ENCODE assay signal across 11 mouse cellular contexts in the genomic region with DNA sequence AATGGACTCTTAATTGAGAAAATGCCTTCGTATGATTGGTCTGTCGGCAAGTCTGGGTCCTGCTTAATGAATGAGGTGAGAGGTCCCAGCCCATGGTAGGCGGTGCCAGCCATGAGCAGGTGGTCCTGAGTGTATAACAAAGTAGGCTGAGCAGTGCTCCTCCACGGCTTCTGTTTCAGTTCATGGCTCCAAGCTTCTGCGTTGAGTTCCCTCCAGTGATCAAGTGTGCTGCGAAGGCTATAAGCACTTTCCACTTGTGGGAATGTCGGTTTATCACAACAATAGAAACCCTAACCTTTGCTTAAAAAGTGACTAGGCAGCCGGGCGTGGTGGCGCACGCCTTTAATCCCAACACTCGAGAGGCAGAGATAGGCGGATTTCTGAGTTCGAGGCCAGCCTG.
"Had no signal": no experiment of that assay in that cellular context is flagged by ENCODE, and none has a peak within 500 bp of the region (broad histone marks: within the 10 kb centered on the region; RNA-seq: fewer than 3 reads in every experiment).

No protein-coding gene starts in this region.

- H3K9me3 ChIP-seq: kidney, embryonic 15.5 days; limb, embryonic 13.5 days; liver, embryonic 15.5 days; midbrain, embryonic 15.5 days; neural tube, embryonic 12.5 days had no signal

- H3K4me3 ChIP-seq: kidney, embryonic 15.5 days; limb, embryonic 13.5 days; liver, embryonic 15.5 days; megakaryocyte, embryonic 14.5 days; midbrain, embryonic 15.5 days; neural tube, embryonic 12.5 days had no signal

- DNase-seq: left cerebral cortex, postnatal 4 days; lung, embryonic 14.5 days; lung, postnatal 10 days; lung, postnatal 4 days had no signal

- H3K4me1 ChIP-seq: liver, embryonic 15.5 days; megakaryocyte, embryonic 14.5 days; midbrain, embryonic 15.5 days; neural tube, embryonic 12.5 days had no signal

- H3K27me3 ChIP-seq: kidney, embryonic 15.5 days; limb, embryonic 13.5 days; liver, embryonic 15.5 days; midbrain, embryonic 15.5 days; neural tube, embryonic 12.5 days had no signal

- H3K27ac ChIP-seq: kidney, embryonic 15.5 days; limb, embryonic 13.5 days; liver, embryonic 15.5 days; midbrain, embryonic 15.5 days; neural tube, embryonic 12.5 days; stomach, postnatal 0 days had no signal

- H3K9ac ChIP-seq: kidney, embryonic 15.5 days; limb, embryonic 13.5 days; liver, embryonic 15.5 days; lung, embryonic 14.5 days; midbrain, embryonic 15.5 days; neural tube, embryonic 12.5 days had no signal

- ATAC-seq: midbrain, embryonic 15.5 days had no signal

- H3K36me3 ChIP-seq: kidney, embryonic 15.5 days; limb, embryonic 13.5 days; liver, embryonic 15.5 days; midbrain, embryonic 15.5 days; neural tube, embryonic 12.5 days had no signal
